Mouse (Mus musculus) hindbrain, embryonic 13.5 days (tissue): ENCODE measurements around the gene Cdk19. TPM values are rescaled to one million over a fixed set of nuclear protein-coding genes. Genes with fewer than 3 reads are reported as not detected.

Experiments used
- ATAC-seq: fragments of 200-750 bp; cut with Nextera tagmentation; 2 replicates; pipeline ENCODE4 v1.8.0; 2017; ENCODE audit warnings: moderate TSS enrichment; ENCODE audit not compliant: low FRiP score
- H3K27ac ChIP-seq: fragments of 300-500 bp; sonication (generic); 2 replicates; pipeline ENCODE4 v1.5.1; 2015; ENCODE audit warnings: inconsistent platforms, mild to moderate bottlenecking, moderate library complexity
- H3K27me3 ChIP-seq: fragments of 300-500 bp; sonication (generic); 2 replicates; pipeline ENCODE4 v1.6.1; 2015; ENCODE audit warnings: mild to moderate bottlenecking, inconsistent platforms
- H3K36me3 ChIP-seq: fragments of 300-500 bp; sonication (generic); 2 replicates; pipeline ENCODE4 v1.6.1; 2015; ENCODE audit warnings: mild to moderate bottlenecking, inconsistent platforms
- H3K4me1 ChIP-seq: fragments of 300-500 bp; sonication (generic); replicated peaks from 2 replicates; pipeline ENCODE4 v1.6.1; 2015; ENCODE audit warnings: inconsistent platforms
- H3K4me2 ChIP-seq: fragments of 300-500 bp; sonication (generic); 2 replicates; pipeline ENCODE4 v1.6.1; 2015; ENCODE audit warnings: inconsistent platforms, mild to moderate bottlenecking, moderate library complexity
- H3K4me3 ChIP-seq: fragments of 300-500 bp; sonication (generic); 2 replicates; pipeline ENCODE4 v1.5.1; 2015; ENCODE audit warnings: mild to moderate bottlenecking, inconsistent platforms
- H3K9ac ChIP-seq: fragments of 300-500 bp; sonication (generic); 2 replicates; pipeline ENCODE4 v1.6.1; 2015; ENCODE audit warnings: mild to moderate bottlenecking, inconsistent platforms
- H3K9me3 ChIP-seq: fragments of 300-500 bp; sonication (generic); 2 replicates; pipeline ENCODE4 v1.6.1; 2016; ENCODE audit warnings: inconsistent platforms
- WGBS: fragments of 180-500 bp; shearing (Covaris S2); methylation state at CpG from one replicate; pipeline ENCODE4 v1.1.7; 2015; 5-methylcytosine and 5-hydroxymethylcytosine counted together
- polyA plus RNA-seq: library from polyadenylated mRNA; unstranded; fragments of >200 nt; fragmentation: Nextera tagmentation; extraction: Ambion mirVana; gene quantifications from 2 replicates; pipeline ENCODE4 v1.2.1, GENCODE M21; 2015

Gene Cdk19
- polyA plus RNA-seq, 1 experiment from 2014 or later: 12.7 TPM

DNA sequence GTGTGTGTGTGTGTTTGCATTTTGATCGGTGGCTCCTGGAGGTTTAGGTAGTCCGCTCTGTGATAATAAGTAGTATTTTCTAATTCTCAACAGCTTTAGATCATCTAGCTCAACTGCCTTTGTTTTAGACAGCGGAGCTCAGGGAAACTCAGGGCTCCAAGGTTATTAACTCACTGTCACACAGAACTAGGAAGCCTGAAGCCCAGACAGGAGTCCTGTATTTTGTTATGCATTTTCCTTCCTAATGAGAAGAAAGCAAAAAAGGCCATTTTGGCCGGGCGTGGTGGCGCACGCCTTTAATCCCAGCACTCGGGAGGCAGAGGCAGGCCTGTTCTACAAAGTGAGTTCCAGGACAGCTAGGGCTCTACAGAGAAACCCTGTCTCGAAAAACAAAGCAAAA is 14.7 kb downstream of the Cdk19 start:
- no peaks in the 10 kb centered on the region for H3K36me3 ChIP-seq
- H3K9me3 ChIP-seq: no peaks in the 10 kb centered on the region
- H3K27ac ChIP-seq: no peak overlapping the region
- ATAC-seq: no peak
- H3K27me3 ChIP-seq: no peaks in the 10 kb centered on the region
- H3K4me2 ChIP-seq: no peak overlapping the region
- H3K4me3 ChIP-seq: no peak overlapping the region
- 85% methylated on average over 9 of the region's 9 CpGs for WGBS
- H3K9ac ChIP-seq: no peak overlapping the region
- H3K4me1 ChIP-seq: peaks cover 22% of the 10 kb centered on the region

DNA sequence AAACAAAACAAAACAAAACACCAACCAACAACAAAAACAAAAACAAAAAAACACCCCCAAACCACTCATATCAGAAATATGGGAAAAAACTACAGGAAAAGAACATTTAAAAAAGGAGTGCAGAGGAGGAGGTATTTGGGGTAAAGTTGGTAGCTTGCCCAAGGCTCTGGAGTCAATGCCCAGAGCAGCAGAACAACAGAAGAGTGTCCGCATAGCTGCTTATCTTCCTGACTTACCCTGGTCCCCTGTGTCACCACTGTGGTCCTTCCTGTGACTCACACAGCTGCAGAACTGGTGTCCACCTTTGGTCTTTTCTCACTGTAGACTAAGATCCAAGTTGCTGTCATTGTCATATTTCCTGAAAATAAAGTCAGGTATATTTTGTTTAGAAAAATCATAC is 15.2 kb downstream of the Cdk19 start:
- no peak for ATAC-seq
- Histone ChIP-seq H3K36me3 (no peaks in the 10 kb centered on the region), H3K27ac (no peak overlapping the region), H3K4me2 (no peak overlapping the region), H3K9me3 (no peaks in the 10 kb centered on the region), H3K4me3 (no peak overlapping the region), H3K9ac (no peak overlapping the region), H3K4me1 (peaks cover 26% of the 10 kb centered on the region), H3K27me3 (no peaks in the 10 kb centered on the region)
- WGBS: 79% methylated on average over 1 of the region's 1 CpGs

DNA sequence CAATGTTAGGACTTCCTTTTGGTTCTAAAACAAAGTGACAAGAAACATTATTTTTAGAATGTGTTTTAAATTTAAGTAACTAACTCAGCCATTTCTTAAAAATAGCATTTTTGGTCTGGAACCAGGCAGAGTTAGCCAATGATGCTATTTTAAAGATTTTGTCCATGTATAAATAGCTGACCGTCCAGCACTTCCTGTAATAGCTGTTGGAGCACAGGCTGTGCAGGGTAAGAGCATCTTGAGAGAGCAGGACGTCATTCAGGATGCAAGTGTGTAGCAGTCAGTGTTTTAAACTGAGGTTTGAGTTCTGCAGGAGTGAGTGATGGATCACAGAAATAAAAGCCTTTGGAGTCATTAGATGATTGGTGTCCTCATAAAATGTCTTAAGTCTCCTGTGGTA is 18.8 kb downstream of the Cdk19 start:
- no peak overlapping the region for H3K27ac ChIP-seq
- WGBS: 81% methylated on average over 2 of the region's 2 CpGs
- H3K4me3 ChIP-seq: no peak overlapping the region
- H3K4me1 ChIP-seq: peaks cover 10% of the 10 kb centered on the region; the same call in 1 of the 2 replicates
- H3K36me3 ChIP-seq: no peaks in the 10 kb centered on the region
- ATAC-seq: no peak
- no peaks in the 10 kb centered on the region for H3K9me3 ChIP-seq
- H3K27me3 ChIP-seq: no peaks in the 10 kb centered on the region
- no peak overlapping the region for H3K9ac ChIP-seq
- H3K4me2 ChIP-seq: no peak overlapping the region

GRCm38 (mm10) chr10:40359131-40359530 is 19.8 kb downstream of the Cdk19 start:
- Histone ChIP-seq H3K36me3 (no peaks in the 10 kb centered on the region), H3K4me1 (peaks cover 6% of the 10 kb centered on the region), H3K27ac (no peak overlapping the region), H3K4me2 (no peak overlapping the region), H3K9me3 (no peaks in the 10 kb centered on the region), H3K9ac (no peak overlapping the region), H3K27me3 (no peaks in the 10 kb centered on the region), H3K4me3 (no peak overlapping the region)
- ATAC-seq: no peak
- 81% methylated on average over 2 of the region's 2 CpGs for WGBS

DNA sequence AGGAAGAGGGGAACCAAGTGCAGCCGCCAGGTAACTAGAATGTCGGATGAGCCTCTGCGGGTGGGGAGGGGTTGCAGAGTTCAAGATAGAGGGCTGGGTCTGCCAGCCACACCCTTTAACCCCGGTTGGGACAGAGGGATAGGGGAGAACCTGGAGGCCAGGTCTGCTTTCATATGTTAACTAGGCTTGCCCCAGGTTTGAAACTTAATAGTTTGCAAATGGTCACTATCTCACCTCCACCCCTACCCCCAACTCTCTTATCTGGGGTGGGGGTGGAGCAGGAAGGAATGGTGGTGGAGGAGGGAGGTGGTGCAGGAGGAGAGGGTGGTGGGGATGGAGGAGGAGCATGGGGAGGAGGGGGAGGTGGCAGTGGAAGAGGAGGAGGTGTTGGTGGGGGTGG is 23.6 kb downstream of the Cdk19 start:
- Histone ChIP-seq H3K4me2 (no peak overlapping the region), H3K9ac (no peak overlapping the region), H3K9me3 (no peaks in the 10 kb centered on the region), H3K27ac (no peak overlapping the region), H3K4me3 (no peak overlapping the region), H3K36me3 (no peaks in the 10 kb centered on the region), H3K4me1 (peaks cover 9% of the 10 kb centered on the region; the same call in 1 of the 2 replicates), H3K27me3 (no peaks in the 10 kb centered on the region)
- ATAC-seq: no peak
- 34% methylated on average over 4 of the region's 4 CpGs for WGBS

- Histone ChIP-seq H3K4me2 (no peak overlapping the region), H3K9ac (no peak overlapping the region), H3K36me3 (no peaks in the 10 kb centered on the region), H3K4me3 (no peak overlapping the region), H3K4me1 (peaks cover 4% of the 10 kb centered on the region; the same call in 1 of the 2 replicates), H3K27me3 (no peaks in the 10 kb centered on the region), H3K9me3 (no peaks in the 10 kb centered on the region), H3K27ac (0 out of 2 replicates have a peak overlapping the region, but pooled peaks have one; percentile 6)
- 67% methylated on average over 5 of the region's 5 CpGs for WGBS
- ATAC-seq: no peak
Observed at GRCm38 (mm10) chr10:40364642-40365361, 25.4 kb downstream of the Cdk19 start.

DNA sequence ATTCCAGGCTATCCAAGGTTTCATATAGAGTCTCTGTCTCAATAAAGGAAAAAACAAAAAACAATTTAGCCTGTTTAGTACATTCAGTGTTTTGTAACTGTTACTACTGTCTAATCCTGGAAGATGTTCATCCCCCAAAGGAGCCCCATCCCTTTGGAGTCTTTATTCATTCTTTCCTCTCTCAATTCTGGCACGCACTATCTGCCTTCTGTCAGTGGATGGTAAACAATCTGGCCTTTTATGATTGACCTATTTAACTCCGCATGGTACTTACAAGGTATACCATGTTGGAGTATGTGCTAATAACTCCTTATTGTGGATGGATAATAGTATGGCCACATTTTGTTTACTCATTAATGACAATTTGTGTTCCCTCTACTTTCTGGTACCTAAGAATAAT is 26.6 kb downstream of the Cdk19 start:
- no peak overlapping the region for H3K4me2 ChIP-seq
- WGBS: 86% methylated on average over 2 of the region's 2 CpGs
- H3K27ac ChIP-seq: no peak overlapping the region
- peaks cover 7% of the 10 kb centered on the region; the same call in 1 of the 2 replicates for H3K4me1 ChIP-seq
- H3K9ac ChIP-seq: no peak overlapping the region
- no peaks in the 10 kb centered on the region for H3K27me3 ChIP-seq
- no peak overlapping the region for H3K4me3 ChIP-seq
- H3K36me3 ChIP-seq: no peaks in the 10 kb centered on the region
- H3K9me3 ChIP-seq: no peaks in the 10 kb centered on the region
- ATAC-seq: no peak

DNA sequence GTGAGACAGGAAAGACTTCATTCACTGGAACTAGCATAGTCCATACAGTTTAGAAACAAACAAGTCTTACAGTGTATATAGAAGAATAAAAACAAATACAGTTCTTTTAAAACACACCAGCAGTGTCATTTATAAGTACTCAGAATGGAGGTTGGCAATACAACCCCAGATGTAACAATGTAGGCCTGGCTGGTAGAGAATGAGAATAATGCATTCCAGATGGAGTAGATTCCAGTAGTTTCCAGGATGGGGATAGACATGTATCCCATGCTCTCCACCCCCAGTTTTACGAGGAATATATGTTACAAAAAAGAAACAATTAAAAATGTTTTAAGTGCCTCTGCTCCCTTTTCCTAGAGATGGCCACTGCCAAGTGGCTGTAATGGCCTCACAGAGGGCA is 29.2 kb downstream of the Cdk19 start:
- WGBS: 65% methylated on average over 1 of the region's 1 CpGs
- Histone ChIP-seq H3K4me2 (no peak overlapping the region), H3K9me3 (no peaks in the 10 kb centered on the region), H3K4me3 (no peak overlapping the region), H3K27me3 (no peaks in the 10 kb centered on the region), H3K27ac (no peak overlapping the region), H3K9ac (no peak overlapping the region), H3K36me3 (no peaks in the 10 kb centered on the region), H3K4me1 (peaks cover 24% of the 10 kb centered on the region; the same call in 1 of the 2 replicates)
- ATAC-seq: no peak

- Histone ChIP-seq H3K4me3 (no peak overlapping the region), H3K36me3 (no peaks in the 10 kb centered on the region), H3K4me1 (peaks cover 20% of the 10 kb centered on the region; the same call in 1 of the 2 replicates), H3K9me3 (no peaks in the 10 kb centered on the region), H3K4me2 (no peak overlapping the region), H3K9ac (no peak overlapping the region), H3K27me3 (no peaks in the 10 kb centered on the region), H3K27ac (no peak overlapping the region)
- ATAC-seq: no peak
Observed at GRCm38 (mm10) chr10:40370156-40370555, 30.8 kb downstream of the Cdk19 start.

GRCm38 (mm10) chr10:40371184-40371913 is 32.0 kb downstream of the Cdk19 start:
- no peak for ATAC-seq
- 84% methylated on average over 8 of the region's 8 CpGs for WGBS
- no peak overlapping the region for H3K4me3 ChIP-seq

DNA sequence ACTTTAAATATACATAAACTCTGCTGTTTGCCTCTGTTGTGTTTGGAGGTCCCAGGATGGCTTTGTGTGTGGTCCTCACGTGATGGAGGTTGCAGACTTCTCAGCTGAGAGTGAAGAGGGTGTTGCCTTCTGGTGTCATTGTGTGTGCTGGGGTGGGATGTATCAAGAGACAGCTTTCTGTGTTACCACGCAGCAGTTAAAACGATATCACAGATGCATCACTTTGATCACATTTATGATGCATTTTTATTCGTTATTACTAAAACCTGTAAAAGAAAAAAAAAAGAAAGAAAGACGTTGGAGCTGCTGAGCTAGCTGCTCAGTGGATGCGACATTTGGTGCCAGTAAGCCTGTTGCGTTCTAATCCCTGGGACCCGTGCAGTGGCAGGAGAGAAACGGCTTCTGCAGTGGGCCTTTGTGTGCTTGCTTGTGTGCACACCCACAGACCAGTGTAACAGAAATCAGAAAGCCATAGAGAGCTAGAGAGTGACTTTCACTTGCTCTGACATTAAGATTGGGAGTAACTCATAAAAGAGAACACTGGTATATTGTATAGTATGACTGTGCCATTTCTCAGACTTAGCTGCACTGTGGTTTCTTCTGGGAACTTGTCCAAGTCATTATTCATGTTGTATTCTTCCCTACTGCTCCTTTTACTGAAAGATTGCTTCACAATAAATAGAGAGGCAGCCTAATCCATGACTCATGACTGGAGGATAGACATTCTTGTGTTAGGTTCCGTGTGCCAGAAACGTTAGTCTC is 32.7 kb downstream of the Cdk19 start:
- Histone ChIP-seq H3K9ac (no peak overlapping the region), H3K4me1 (peaks cover 23% of the 10 kb centered on the region), H3K27ac (peak overlapping the region; percentile 73), H3K27me3 (no peaks in the 10 kb centered on the region), H3K4me3 (no peak overlapping the region), H3K4me2 (no peak overlapping the region), H3K9me3 (no peaks in the 10 kb centered on the region), H3K36me3 (no peaks in the 10 kb centered on the region)
- WGBS: 27% methylated on average over 11 of the region's 11 CpGs
- ATAC-seq: peak; percentile 91

More at GRCm38 (mm10) chr10:40371184-40371913, 32.0 kb downstream of the Cdk19 start:
- Histone ChIP-seq H3K4me1 (peaks cover 21% of the 10 kb centered on the region), H3K4me2 (no peak overlapping the region), H3K36me3 (no peaks in the 10 kb centered on the region), H3K27ac (peak overlapping the region; percentile 73), H3K9ac (no peak overlapping the region), H3K9me3 (no peaks in the 10 kb centered on the region), H3K27me3 (no peaks in the 10 kb centered on the region)

DNA sequence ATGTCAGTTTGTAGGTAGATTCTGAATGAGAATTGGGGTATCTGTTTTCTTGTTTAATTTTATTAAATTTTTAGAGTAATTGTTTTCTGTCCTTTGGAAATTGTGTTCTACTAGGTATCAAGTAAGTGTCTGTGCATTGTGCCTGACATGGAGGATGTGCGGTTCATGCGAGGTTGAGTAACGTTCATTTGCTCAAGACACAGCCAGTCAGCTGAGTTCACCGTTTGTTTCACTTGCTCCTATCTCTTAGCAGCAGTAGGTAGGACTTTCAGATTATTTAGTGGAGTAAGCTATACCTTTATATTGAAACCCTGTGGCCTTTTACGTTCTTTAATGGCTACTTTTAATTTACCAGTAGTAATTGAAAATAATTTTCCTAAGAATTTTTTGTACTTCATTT is 34.4 kb downstream of the Cdk19 start:
- Histone ChIP-seq H3K27ac (no peak overlapping the region), H3K4me3 (no peak overlapping the region), H3K36me3 (no peaks in the 10 kb centered on the region), H3K9me3 (no peaks in the 10 kb centered on the region), H3K4me2 (no peak overlapping the region), H3K9ac (no peak overlapping the region), H3K27me3 (no peaks in the 10 kb centered on the region), H3K4me1 (peaks cover 27% of the 10 kb centered on the region)
- WGBS: 94% methylated on average over 5 of the region's 5 CpGs
- no peak for ATAC-seq
